Mouse (Mus musculus) embryonic facial prominence, embryonic 10.5 days (tissue): ENCODE results near the gene Irx2. TPM values are rescaled to one million over a fixed set of nuclear protein-coding genes. Genes with fewer than 3 reads are reported as not detected.
A peak's percentile ranks its signal among the peaks of the same experiment; 100 is the strongest.

Experiments used
- DNase-seq: peaks from one replicate; pipeline ENCODE4 v3.0.0-alpha.2; 2017; ENCODE audit warnings: low spot score
- H3K27ac ChIP-seq: fragments of 300-500 bp; sonication (generic); replicated peaks from 2 replicates; pipeline ENCODE4 v1.5.1; 2016; ENCODE audit warnings: mild to moderate bottlenecking
- H3K27me3 ChIP-seq: fragments of 300-500 bp; sonication (generic); replicated peaks from 2 replicates; pipeline ENCODE4 v1.6.1; 2016; ENCODE audit warnings: low read depth, mild to moderate bottlenecking; ENCODE audit not compliant: poor library complexity, severe bottlenecking
- H3K36me3 ChIP-seq: fragments of 300-500 bp; sonication (generic); replicated peaks from 2 replicates; pipeline ENCODE4 v1.6.1; 2016; ENCODE audit warnings: mild to moderate bottlenecking, moderate library complexity
- H3K4me1 ChIP-seq: fragments of 300-500 bp; sonication (generic); 2 replicates; pipeline ENCODE4 v1.6.1; 2016
- H3K4me3 ChIP-seq: fragments of 300-500 bp; sonication (generic); 2 replicates; pipeline ENCODE4 v1.5.1; 2016; ENCODE audit warnings: mild to moderate bottlenecking, moderate library complexity
- H3K9me3 ChIP-seq: fragments of 300-500 bp; sonication (generic); 2 replicates; pipeline ENCODE4 v1.6.1; 2016; ENCODE audit warnings: mild to moderate bottlenecking
- WGBS: fragments of 180-500 bp; shearing (Covaris S2); methylation state at CpG from one replicate; pipeline ENCODE4 v1.1.7; 2016; 5-methylcytosine and 5-hydroxymethylcytosine counted together
- polyA plus RNA-seq: library from polyadenylated mRNA; unstranded; fragments of >200 nt; fragmentation: Nextera tagmentation; extraction: Ambion mirVana; gene quantifications from 2 replicates; pipeline ENCODE4 v1.2.1, GENCODE M21; 2016

The Irx2 gene
- 4.8 and 8.2 TPM in 2 replicates for polyA plus RNA-seq

- H3K36me3 ChIP-seq, result no peaks in the 10 kb centered on the region
- peaks cover 100% of the 10 kb centered on the region for H3K27me3 ChIP-seq
- H3K9me3 ChIP-seq, result no peaks in the 10 kb centered on the region
- under 1% methylated on average over 43 of the region's 45 CpGs for WGBS
- peak within 1 kb of the TSS; percentile 82 for H3K27ac ChIP-seq
- peak within 1 kb of the TSS; percentile 73 for H3K4me3 ChIP-seq
- peak; percentile 95 for DNase-seq
- H3K4me1 ChIP-seq, result peaks cover 53% of the 10 kb centered on the region
Observed at GRCm38 (mm10) chr13:72628462-72628916, at the start of gene Irx2. Gene Irx2 (plus strand): TSS chr13:72628820.

- Histone ChIP-seq H3K4me3 (no peak overlapping the region), H3K36me3 (no peaks in the 10 kb centered on the region), H3K27me3 (no peaks in the 10 kb centered on the region), H3K9me3 (peaks cover 6% of the 10 kb centered on the region), H3K4me1 (no peaks in the 10 kb centered on the region), H3K27ac (no peak overlapping the region)
- 91% methylated on average over 2 of the region's 2 CpGs for WGBS
- DNase-seq, result no peak
Observed at GRCm38 (mm10) chr13:72581276-72581675, 47.3 kb upstream of the Irx2 start.

GRCm38 (mm10) chr13:72592526-72592925 lies 36.1 kb upstream of the Irx2 start:
- DNase-seq, result no peak
- no peaks in the 10 kb centered on the region for H3K27me3 ChIP-seq
- H3K27ac ChIP-seq, result no peak overlapping the region
- 62% methylated on average over 4 of the region's 4 CpGs for WGBS
- 0 out of 2 replicates have a peak, but pooled peaks cover 3% of the 10 kb centered on the region for H3K4me1 ChIP-seq
- H3K36me3 ChIP-seq, result no peaks in the 10 kb centered on the region
- no peaks in the 10 kb centered on the region for H3K9me3 ChIP-seq
- H3K4me3 ChIP-seq, result no peak overlapping the region

- Histone ChIP-seq H3K36me3 (no peaks in the 10 kb centered on the region), H3K9me3 (no peaks in the 10 kb centered on the region), H3K4me3 (no peak overlapping the region), H3K4me1 (0 out of 2 replicates have a peak, but pooled peaks cover 3% of the 10 kb centered on the region), H3K27ac (no peak overlapping the region), H3K27me3 (no peaks in the 10 kb centered on the region)
- DNase-seq, result no peak
- WGBS, result 85% methylated on average over 6 of the region's 6 CpGs
Observed at GRCm38 (mm10) chr13:72593310-72593709, 35.3 kb upstream of the Irx2 start.

- WGBS, result 82% methylated on average over 4 of the region's 4 CpGs
- Histone ChIP-seq H3K27ac (no peak overlapping the region), H3K4me1 (0 out of 2 replicates have a peak, but pooled peaks cover 3% of the 10 kb centered on the region), H3K9me3 (no peaks in the 10 kb centered on the region), H3K4me3 (no peak overlapping the region), H3K36me3 (no peaks in the 10 kb centered on the region), H3K27me3 (no peaks in the 10 kb centered on the region)
- DNase-seq, result no peak
Observed at GRCm38 (mm10) chr13:72593710-72594111, 34.9 kb upstream of the Irx2 start.

- H3K27ac ChIP-seq, result no peak overlapping the region
- no peaks in the 10 kb centered on the region for H3K36me3 ChIP-seq
- H3K4me3 ChIP-seq, result no peak overlapping the region
- H3K27me3 ChIP-seq, result no peaks in the 10 kb centered on the region
- no peak for DNase-seq
- H3K4me1 ChIP-seq, result no peaks in the 10 kb centered on the region
- H3K9me3 ChIP-seq, result no peaks in the 10 kb centered on the region
- 93% methylated on average over 3 of the region's 3 CpGs for WGBS
Observed at GRCm38 (mm10) chr13:72599254-72599653, 29.4 kb upstream of the Irx2 start.

- H3K36me3 ChIP-seq, result no peaks in the 10 kb centered on the region
- 60% methylated on average over 16 of the region's 16 CpGs for WGBS
Observed at GRCm38 (mm10) chr13:72608706-72609105, 19.9 kb upstream of the Irx2 start.

GRCm38 (mm10) chr13:72610277-72610676 lies 18.3 kb upstream of the Irx2 start:
- Histone ChIP-seq H3K27ac (no peak overlapping the region), H3K4me1 (peaks cover 8% of the 10 kb centered on the region), H3K27me3 (peaks cover 4% of the 10 kb centered on the region; the same call in 1 of the 2 replicates), H3K9me3 (no peaks in the 10 kb centered on the region), H3K4me3 (no peak overlapping the region), H3K36me3 (no peaks in the 10 kb centered on the region)
- no peak for DNase-seq
- 87% methylated on average over 2 of the region's 2 CpGs for WGBS

More at GRCm38 (mm10) chr13:72608706-72609105, 19.9 kb upstream of the Irx2 start:
- Histone ChIP-seq H3K27ac (no peak overlapping the region), H3K4me3 (no peak overlapping the region), H3K4me1 (peaks cover 8% of the 10 kb centered on the region), H3K27me3 (peaks cover 4% of the 10 kb centered on the region; the same call in 1 of the 2 replicates), H3K9me3 (no peaks in the 10 kb centered on the region)
- DNase-seq, result no peak

GRCm38 (mm10) chr13:72623926-72624846 lies 4.4 kb upstream of the Irx2 start:
- no peaks in the 10 kb centered on the region for H3K9me3 ChIP-seq
- H3K4me3 ChIP-seq, result peak overlapping the region; percentile 44
- no peak overlapping the region for H3K27ac ChIP-seq
- WGBS, result under 1% methylated on average over 46 of the region's 46 CpGs
- peaks cover 33% of the 10 kb centered on the region for H3K4me1 ChIP-seq
- no peaks in the 10 kb centered on the region for H3K36me3 ChIP-seq
- DNase-seq, result peak; percentile 79
- H3K27me3 ChIP-seq, result peaks cover 94% of the 10 kb centered on the region

- Histone ChIP-seq H3K9me3 (no peaks in the 10 kb centered on the region), H3K4me1 (peaks cover 39% of the 10 kb centered on the region), H3K27ac (no peak overlapping the region), H3K36me3 (no peaks in the 10 kb centered on the region), H3K27me3 (peaks cover 95% of the 10 kb centered on the region), H3K4me3 (peak overlapping the region; percentile 44)
- WGBS, result 4% methylated on average over 6 of the region's 6 CpGs
- no peak for DNase-seq
Observed at GRCm38 (mm10) chr13:72624847-72625170, 3.8 kb upstream of the Irx2 start.

GRCm38 (mm10) chr13:72625236-72625950 lies 3.2 kb upstream of the Irx2 start:
- peaks cover 40% of the 10 kb centered on the region for H3K4me1 ChIP-seq
- H3K27ac ChIP-seq, result no peak overlapping the region
- H3K4me3 ChIP-seq, result peak overlapping the region; percentile 17; the same call in 1 of the 2 replicates
- 5% methylated on average over 28 of the region's 28 CpGs for WGBS
- H3K27me3 ChIP-seq, result peaks cover 100% of the 10 kb centered on the region
- no peaks in the 10 kb centered on the region for H3K9me3 ChIP-seq
- no peaks in the 10 kb centered on the region for H3K36me3 ChIP-seq
- DNase-seq, result peak; percentile 74

- peak; percentile 70 for DNase-seq
- peak overlapping the region; percentile 81 for H3K27ac ChIP-seq
- peaks cover 53% of the 10 kb centered on the region for H3K4me1 ChIP-seq
- H3K9me3 ChIP-seq, result no peaks in the 10 kb centered on the region
- H3K4me3 ChIP-seq, result peak overlapping the region; percentile 73
- WGBS, result under 1% methylated on average over 42 of the region's 42 CpGs
- H3K36me3 ChIP-seq, result no peaks in the 10 kb centered on the region
- peaks cover 100% of the 10 kb centered on the region for H3K27me3 ChIP-seq
Observed at GRCm38 (mm10) chr13:72627391-72628321, 964 bp upstream of the Irx2 start.
